Mouse (Mus musculus) layer of hippocampus, postnatal 25 days (tissue): ENCODE data around the gene Hoxb3. TPM values are rescaled to one million over a fixed set of nuclear protein-coding genes. Genes with fewer than 3 reads are reported as not detected.

Source experiments
- DNase-seq, 2 experiments: peaks; one replicate each; pipeline ENCODE4 v3.0.0; 2022; ENCODE audit warnings: mixed read lengths in 2 of 2, low spot score in 1 of 2; ENCODE audit errors: extremely low spot score in 1 of 2
- total RNA-seq, 2 experiments: library from RNA; stranded (reverse); gene quantifications; 2 replicates each; pipeline ENCODE4 v1.2.3; 2021

Hoxb3 gene
- not detected for total RNA-seq

DNA sequence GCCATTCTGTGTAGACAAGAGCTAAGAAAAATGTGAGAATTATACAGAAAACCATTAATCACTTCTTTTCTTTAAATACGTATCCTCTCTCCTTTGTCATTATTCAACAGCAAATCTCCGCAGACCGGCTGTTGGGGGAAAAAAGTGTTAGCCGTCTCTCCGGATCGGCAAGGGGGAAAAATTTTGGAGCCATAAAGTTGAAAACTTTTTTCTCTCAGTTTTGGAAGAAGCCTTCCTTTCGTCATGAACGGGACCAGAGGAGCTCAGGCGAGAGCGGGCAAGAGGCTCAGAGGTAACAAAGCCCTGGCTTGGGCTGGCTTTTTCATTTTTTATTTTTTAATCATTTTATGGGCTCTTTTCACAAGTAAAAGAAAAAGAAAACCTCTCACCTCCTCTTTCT, at the start of gene Hoxb3:
Gene Hoxb3, plus strand, starts transcription at position 173 of the 400 bp plus-strand sequence.
- DNase-seq: no peak

- DNase-seq: no peak
Observed at GRCm38 (mm10) chr11:96274428-96274827, 48.7 kb upstream of the Hoxb3 start.

- no peak for DNase-seq
Observed at GRCm38 (mm10) chr11:96275896-96276295, 47.2 kb upstream of the Hoxb3 start.

- DNase-seq: no peak
Observed at GRCm38 (mm10) chr11:96277151-96278044, 45.7 kb upstream of the Hoxb3 start.

DNA sequence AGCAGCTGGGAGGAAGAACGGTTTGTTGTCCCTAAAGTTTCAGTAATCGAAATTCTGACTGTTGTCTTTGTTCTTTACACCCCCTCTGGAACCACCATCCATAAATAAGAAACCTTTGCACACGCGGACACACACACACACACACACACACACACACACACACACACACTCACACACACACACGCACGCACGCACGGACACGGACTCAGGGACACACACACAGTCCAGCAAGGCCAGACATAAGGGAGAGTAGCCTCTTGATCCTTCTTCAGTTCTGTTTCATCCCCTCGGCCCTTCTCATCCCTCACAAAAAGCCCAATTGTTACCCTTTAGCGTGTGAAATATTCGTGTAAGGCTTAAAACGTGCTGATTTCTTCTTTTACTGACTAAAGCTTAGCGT, 44.8 kb upstream of the Hoxb3 start:
- no peak for DNase-seq

- DNase-seq: peak; percentile 71 to 91
Observed at GRCm38 (mm10) chr11:96278773-96279172, 44.4 kb upstream of the Hoxb3 start.

GRCm38 (mm10) chr11:96279421-96280233, 43.5 kb upstream of the Hoxb3 start:
- DNase-seq: no peak

GRCm38 (mm10) chr11:96280399-96281378, 42.4 kb upstream of the Hoxb3 start:
- DNase-seq: no peak

GRCm38 (mm10) chr11:96281396-96281795, 41.7 kb upstream of the Hoxb3 start:
- no peak for DNase-seq

DNA sequence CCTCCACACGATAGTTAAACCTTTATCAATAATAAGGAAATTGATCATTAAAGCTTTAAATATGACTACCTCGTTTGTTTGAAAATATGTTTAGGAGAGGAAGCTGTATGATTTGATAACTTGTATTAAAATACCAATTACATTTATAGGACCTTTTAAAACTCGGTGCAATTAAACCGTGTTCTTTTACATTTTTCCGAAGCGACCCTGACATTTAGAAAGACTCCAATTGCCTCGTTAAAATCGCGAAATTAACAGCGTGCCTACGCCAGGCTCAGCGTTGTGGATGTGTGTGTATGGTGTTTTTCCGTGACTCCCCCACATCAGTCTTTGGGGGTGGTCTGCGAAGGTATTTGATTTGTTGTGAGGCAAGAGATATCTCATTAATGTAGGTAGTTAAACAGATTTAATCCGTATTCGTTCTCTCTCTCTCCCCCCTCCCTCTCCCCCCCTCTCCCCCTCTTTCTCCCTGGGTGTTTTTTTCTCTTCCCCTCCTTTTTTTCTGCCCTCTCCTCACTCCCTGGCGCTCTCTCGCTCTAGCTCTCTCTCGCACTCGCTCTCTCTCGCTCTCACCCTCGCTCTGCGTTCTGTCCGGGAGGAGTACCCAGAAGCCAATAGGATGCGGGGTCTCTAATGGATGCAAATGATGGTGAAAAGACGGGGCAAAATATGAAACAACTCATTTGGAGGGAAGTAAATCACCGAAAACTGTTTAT, 41.1 kb upstream of the Hoxb3 start, which contains the start of gene Hoxb8:
Gene Hoxb8, plus strand, starts transcription at position 51 of the 716 bp plus-strand sequence.
- DNase-seq: no peak

DNA sequence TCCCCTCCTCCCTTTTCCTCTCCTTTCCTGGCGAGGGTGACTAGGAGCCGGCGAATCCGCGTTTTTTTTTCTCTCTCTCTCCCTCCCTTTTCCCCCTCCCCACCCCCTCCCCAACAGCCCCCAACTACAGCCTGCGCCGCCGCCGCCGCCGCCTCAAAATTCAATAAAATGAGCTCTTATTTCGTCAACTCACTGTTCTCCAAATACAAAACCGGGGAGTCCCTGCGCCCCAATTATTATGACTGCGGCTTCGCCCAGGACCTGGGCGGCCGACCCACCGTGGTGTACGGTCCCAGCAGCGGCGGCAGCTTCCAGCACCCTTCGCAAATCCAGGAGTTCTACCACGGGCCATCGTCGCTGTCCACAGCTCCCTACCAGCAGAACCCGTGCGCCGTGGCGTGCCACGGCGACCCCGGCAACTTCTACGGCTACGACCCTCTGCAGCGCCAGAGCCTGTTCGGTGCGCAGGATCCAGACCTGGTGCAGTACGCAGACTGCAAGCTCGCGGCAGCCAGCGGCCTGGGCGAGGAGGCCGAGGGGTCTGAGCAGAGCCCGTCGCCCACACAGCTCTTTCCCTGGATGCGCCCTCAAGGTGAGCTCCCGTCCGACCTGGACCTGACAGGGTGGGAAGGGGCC, 40.2 kb upstream of the Hoxb3 start:
- DNase-seq: no peak

DNA sequence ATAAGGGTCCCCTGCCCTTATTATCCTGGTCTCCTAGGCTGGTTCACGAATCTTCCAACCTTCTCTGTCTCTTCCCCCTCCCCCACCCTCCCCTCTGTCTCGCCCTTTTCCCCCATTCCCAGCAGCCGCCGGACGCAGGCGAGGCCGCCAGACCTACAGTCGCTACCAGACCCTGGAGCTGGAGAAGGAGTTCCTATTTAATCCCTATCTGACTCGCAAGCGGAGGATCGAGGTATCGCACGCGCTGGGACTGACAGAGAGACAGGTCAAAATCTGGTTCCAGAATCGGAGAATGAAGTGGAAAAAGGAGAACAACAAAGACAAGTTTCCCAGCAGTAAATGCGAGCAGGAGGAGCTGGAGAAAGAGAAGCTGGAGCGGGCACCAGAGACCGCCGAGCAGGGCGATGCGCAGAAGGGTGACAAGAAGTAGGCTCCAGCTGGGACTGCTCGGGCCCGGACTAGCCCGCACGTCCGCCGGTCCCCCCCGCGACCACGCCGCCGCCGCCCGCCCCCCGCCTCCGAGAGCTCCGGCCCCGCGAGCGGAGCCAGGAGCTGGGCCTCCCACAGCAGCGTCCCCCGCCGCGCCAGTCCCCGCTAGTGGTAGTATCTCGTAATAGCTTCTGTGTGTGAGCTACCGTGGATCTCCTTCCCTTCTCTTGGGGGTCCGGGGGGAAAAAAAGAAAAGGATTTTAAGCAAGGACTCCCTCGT, 38.9 kb upstream of the Hoxb3 start:
- no peak for DNase-seq

DNA sequence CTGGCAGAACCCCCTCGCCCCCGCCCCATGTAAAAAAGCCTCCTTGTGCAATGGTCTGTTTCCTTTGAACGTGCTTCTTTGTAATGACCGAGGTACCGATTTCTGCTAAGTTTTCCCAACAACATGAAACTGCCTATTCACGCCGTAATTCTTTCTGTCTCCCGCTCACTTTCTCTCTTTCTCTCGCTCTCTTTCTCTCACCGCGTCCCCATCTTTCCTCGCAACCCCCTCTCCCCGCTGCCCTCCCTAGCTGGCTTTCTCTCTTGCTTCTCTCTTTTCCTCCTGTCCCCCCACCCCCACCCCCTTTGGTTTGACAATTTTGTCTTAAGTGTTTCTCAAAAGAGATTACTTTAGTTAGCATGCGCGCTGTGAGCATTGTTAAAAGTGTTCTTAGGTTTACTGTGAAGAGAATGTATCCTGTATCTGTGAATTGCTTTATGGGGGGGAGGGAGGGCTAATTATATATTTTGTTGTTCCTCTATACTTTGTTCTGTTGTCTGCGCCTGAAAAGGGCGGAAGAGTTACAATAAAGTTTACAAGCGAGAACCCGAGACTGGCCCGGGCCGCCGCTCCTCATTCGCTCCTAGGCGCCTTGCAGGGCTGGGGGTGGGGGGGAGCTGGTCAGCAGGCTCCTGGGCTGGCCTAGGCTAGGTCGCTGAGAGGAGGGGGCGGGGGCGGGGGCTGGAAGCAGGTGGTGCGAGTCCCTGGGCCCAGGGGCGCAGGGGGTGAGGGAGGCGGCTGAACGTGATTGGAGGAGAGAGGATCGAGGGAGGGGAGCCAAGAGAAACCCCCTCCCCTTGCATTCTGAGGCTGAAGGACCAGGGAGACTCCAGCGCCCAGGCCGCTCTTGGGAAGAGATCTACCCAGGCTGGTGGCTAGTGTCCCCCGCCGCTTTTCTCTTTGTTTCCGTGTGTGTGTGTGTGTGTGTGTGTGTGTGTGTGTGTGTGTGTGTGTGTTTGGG, 38.1 kb upstream of the Hoxb3 start:
- DNase-seq: no peak

DNA sequence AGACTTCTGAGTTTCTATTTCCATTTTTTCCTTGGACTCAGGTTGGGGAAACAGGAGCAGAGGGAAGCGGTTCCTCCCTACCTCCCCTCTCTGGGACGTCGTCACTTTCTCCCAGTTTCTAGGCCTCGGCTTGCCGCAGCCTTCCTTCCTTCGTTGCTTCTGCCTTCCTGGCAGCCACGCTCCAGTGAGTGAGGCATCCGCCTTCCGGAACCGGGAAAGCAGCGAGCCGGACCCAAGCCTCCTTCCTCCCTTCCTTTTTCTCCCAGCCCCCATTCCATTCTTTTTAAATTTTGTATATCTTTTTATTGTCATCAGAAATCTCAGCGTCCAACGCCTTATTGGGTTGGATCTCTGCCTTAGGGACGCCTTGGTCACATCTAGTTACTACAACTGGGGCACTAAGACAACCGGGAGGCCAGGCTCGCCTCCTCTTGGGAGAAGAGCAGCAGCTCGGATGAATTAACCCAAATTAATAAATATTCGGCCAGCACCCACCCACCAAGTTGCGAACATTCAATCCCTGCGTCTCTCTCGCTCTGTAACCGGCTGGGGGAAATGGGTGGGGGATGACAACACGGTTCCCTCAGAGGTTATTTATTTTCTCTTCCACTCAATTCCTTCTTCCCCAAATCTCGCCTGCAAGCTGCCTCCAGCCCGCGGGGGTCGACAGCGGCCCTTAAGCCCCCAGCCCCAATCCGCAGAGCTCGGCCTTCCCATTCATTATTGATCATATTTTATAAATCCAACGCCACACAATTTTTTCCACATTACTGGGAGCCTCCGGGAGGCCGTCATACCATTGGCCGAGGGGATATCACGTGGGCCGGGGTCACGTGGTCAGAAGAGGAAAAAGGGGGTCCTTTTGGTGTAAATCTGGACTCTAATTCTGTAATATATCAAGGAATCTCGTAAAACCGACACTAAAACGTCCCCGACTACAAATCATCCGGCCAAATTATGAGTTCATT, 37.1 kb upstream of the Hoxb3 start, which contains the start of gene Hoxb7:
Gene Hoxb7, plus strand, starts transcription at position 853 of the 968 bp plus-strand sequence.
- DNase-seq: no peak

- DNase-seq: no peak
Observed at GRCm38 (mm10) chr11:96286739-96287385, 36.3 kb upstream of the Hoxb3 start.

DNA sequence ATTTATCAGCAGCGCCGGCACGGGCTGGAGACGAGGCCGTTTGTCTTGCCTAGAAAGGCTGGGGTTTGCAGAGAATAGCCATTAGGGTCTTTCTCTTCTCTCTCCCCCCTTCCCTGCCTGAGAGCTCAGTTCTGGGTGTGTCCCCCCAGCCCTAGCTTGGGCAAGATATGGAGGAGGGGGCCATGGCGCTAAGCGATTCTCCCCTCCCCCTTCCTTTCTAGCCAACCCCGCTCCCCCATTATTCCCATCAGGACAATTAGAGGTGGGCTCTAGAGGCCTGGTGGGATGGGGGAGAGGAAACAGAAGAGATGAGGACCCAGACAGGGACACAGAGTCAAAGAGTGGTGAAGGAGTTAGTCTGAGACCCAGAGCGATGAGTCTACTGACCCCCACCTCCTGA, 35.7 kb upstream of the Hoxb3 start:
- DNase-seq: no peak
